Mouse (Mus musculus) liver (tissue): Measurements from ENCODE around the gene Prkd3.
A peak's percentile ranks its signal among the peaks of the same experiment; 100 is the strongest.

Experiments
- DNase-seq: peaks from one replicate; pipeline ENCODE4 v3.0.0-alpha.2; 2020; ENCODE audit warnings: mixed read lengths

The Prkd3 gene

DNA sequence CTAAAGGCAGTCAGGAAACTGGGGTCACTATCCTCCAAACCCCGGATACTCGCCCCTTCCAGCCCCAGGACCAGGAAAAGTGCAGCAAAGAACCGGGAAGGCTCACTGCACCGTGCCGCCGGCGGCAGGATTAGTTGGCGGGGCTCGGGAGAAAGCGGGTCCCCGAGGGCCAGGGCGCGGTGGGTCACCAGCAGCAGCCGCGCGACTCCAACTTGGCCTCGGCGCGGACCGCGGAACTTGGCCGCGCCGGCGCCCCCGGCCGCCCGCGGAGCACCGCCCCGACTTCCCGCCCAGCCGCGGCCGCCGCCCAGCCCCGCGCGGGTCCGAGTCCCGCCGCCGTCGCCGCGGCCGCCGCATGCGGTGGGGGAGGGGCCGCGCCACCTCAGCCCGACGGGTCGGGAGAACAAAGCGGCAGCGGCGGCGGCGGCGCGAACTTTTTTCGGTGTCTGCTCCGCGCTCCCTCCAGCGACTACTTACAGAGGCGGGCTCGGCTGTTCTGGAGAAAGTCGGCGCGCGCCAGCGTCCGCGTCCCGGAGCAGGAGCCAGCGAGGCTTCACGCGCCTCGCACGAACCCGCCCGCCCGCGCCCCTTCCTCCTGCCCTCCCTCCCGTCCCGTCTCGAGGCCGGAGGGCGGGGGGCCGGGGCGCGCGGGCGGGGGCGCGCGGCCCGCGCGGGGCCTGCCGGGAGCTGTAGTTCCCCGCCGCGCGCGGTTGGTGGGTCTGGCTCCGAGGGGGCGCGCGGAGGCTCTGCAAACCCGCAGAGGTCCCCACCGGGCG is at the start of gene Prkd3:
Prkd3 (minus strand) TSS at position 609 of the 776 bp plus-strand sequence.
- peak; percentile 72 for DNase-seq

DNA sequence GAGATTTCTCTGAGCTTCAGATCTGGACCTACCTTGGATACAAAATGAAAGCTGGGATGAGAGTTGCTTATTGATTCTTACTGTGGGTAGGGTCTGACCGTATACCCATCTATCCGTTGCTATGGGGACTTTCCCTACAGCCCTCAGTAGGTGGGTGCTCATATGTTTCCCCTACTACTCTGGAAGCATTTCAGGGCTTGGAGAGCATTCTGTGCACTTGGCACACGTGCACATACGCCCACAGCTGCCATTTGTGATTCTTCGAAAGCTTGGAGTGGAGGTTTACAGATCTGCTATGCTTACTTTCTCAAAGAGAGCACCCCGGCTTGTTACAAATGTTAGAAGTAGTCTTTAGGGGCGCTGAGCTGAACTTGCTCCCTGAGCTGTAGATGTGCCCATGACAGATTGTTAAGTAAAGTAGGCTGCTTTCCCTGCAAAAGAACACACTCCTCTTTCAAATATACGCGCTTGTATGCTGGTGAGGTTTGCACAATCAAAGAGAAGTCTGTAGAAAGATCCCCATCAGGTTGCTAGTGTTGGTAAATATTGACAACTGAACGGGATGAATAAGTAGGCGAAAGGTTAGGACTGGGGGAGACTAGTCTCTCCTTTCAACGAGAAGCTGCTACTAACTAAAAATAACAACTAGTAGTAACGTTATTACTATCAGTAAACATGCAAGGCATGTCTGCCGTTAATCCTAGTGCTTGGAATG is 49.3 kb upstream of the Prkd3 start:
- DNase-seq = no peak

DNA sequence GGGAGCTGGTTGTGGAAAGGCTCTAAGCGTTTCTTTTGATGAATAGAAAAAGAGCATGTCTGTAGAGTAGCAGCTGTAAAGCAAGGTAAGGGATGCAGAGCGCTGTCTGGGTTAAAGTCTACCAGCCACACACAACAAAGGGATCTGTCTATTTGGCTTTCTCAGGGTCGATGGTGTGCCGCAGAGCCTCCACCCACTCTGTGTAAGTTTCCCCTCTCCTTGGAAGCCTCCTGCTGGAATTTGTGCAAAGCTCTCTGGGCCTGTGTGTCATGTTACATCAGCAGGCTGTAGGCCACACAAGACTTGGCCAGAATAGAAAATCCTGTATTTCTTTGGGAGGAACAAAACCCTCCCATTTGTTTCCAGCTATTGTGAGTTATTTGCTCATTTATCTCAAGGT is 48.4 kb upstream of the Prkd3 start:
- DNase-seq = peak; percentile 18

DNA sequence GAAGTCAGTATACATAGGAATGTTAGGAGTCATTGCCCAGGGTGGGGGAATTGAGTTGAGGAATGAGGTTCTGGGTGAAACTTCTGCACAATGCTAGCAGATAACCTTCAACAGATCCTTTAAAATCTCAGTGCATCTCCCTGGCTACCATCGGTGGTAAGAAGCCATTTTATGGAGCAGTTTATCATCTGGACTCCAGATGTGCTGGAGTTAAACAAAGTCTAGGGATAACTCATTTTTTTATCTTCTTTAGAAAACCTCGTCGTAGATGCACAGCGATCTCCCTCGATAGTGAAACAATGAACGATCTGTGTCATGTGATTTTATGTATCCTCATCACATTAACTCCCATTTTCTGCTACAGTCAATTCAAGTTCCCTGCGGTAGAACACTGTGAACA is 48.0 kb upstream of the Prkd3 start:
- DNase-seq = no peak

GRCm38 (mm10) chr17:79064250-79064649 is 43.6 kb upstream of the Prkd3 start:
- DNase-seq = no peak

- no peak for DNase-seq
These were observed 39.6 kb upstream of the Prkd3 start for GRCm38 (mm10) chr17:79060221-79060620.

- DNase-seq = no peak
These were observed 37.7 kb upstream of the Prkd3 start for GRCm38 (mm10) chr17:79058271-79058670.

- DNase-seq = peak; percentile 50
These were observed 31.6 kb upstream of the Prkd3 start for GRCm38 (mm10) chr17:79052088-79052812.

- DNase-seq = no peak
These were observed 31.0 kb upstream of the Prkd3 start, which contains the start of gene Qpct for GRCm38 (mm10) chr17:79051606-79052005. TSS of gene Qpct (plus strand) at chr17:79051906.

DNA sequence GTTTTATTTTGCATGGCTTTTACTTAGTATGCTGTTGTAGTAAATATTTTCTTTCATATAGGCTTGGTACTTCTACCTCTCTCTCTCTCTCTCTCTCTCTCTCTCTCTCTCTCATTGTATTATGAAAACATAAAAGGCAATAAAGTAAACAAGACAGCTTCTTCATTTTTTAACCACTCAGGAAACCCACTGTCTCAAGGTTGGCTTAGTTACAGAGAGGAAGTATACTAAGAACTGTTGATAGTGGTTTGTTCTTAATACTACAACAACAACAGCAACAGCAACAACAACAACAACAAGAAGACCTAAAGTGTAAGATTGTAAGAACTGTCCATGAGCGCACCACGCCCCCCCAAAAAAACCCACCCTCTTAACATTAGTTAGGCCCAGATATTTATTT is 23.1 kb upstream of the Prkd3 start:
- no peak for DNase-seq

- no peak for DNase-seq
These were observed 19.0 kb upstream of the Prkd3 start for GRCm38 (mm10) chr17:79039660-79040059.

DNA sequence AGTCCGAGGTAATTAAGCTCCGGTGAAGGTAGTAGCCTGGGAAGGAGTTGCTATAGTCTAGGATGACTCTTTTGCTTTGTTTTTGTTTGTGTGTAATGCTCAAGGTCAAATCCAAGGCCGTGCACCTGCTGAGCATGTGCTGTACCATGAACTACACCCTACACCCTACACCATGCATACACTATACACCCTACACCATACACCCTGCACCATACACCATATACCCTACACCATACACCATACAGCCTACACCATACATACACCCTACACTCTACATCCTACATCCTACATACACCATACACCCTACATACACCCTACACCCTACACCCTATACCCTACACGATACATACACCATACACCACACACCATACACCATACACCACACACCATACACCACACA is 12.2 kb upstream of the Prkd3 start:
- DNase-seq = no peak

GRCm38 (mm10) chr17:79031569-79031968 is 11.0 kb upstream of the Prkd3 start:
- DNase-seq = no peak

GRCm38 (mm10) chr17:79029226-79029625 is 8.6 kb upstream of the Prkd3 start:
- DNase-seq = no peak

GRCm38 (mm10) chr17:79024544-79024943 is 3.9 kb upstream of the Prkd3 start:
- no peak for DNase-seq

- DNase-seq = no peak
These were observed 2.1 kb upstream of the Prkd3 start for GRCm38 (mm10) chr17:79022746-79023145.

- DNase-seq = no peak
These were observed 344 bp upstream of the Prkd3 start for GRCm38 (mm10) chr17:79020984-79021335.

DNA sequence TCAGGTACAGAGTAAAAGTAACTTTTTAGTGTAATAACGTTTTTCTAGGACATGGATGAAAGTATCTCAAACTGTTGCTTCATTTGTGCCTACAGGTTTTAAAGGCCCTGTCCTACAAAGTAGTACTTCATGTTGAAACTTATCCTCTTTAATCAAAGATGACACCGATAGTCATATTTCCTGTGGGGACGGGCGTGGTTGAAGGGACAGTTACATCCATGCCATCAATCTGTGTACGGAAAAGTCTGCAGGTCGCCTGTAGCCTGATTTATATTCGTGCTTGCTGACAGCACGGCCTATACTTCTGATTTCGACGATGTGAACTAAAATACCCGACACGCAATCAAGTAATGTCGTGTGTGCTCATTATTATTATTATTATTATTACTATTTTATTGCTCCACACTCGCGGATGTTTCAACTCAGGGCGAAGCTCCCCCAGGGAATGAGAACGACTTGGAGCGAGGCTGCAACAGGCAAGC is 849 bp downstream of the Prkd3 start:
- no peak for DNase-seq

- DNase-seq = no peak
These were observed 2.2 kb downstream of the Prkd3 start for GRCm38 (mm10) chr17:79018422-79018821.

DNA sequence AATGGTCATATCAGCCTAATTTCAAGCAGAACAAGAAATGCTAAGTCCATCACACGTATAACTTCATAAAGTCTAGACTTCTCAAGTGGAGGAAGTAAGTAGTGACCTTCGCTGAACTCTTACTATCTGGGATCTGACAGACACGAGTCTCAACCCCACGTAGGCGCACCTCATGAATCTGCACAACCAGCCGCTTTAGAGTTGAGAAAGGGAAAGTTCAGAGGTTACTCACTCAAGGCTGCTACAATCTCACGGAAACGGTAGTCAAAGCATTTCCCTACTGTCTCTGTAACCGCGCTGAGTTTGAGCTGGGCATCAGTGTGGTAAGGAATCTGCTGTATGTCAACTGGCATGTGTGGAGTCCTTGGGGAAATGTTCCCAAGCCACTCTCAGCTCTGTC is 4.8 kb downstream of the Prkd3 start:
- DNase-seq = no peak

DNA sequence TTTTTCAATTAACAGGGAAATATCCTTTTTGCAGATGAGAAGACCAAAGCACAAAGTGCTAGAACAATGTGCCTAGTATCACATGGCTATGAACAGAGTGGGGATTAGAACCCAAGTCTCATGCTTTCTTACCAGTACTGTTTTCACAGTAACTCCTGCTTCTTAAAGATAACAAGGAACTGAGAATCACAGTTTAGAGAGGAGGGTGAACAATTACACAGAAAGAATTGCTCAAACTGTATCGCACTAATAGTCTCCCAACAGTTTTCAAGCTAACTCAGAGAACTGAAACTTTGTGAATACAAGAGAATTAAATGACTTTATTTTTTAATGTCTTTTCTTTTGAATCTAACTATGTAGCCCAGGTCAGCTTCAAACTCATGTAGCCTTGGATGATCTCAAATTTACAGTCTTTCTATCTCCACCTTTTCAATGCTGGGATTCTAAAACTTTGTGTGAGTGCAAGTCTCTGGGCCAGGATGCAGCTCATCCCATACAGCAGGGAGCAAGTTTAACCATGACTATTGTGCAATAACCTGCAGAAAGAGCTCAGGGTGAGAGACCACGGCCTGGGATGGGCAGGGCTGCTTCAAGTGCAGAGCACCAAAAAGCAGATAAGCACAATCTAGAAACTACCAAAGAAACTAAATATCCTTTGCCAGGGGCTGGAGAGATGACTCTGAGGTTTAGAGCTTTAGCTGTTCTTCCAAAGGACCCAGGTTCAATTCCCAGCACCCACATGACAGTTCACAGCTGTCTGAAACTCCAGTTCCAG is 5.5 kb downstream of the Prkd3 start:
- DNase-seq = peak; percentile 50

DNA sequence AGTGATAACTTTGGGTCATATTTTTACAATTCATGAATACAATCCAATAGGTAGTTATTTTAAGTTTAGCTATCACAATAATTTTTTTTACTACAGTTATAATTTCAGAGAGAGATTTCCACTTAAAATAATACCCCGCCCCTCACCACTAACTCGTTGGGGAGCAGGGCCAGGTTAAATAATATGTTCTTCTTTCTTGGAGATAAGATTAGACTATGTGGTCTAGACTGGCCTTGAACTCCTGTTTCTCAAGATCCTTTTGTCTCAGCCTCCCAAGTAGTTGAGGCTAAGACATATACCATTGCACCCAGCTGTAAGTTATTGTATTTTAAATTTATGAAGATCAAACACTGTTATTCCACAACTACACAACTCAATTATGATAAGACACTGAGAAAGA is 7.0 kb downstream of the Prkd3 start:
- no peak for DNase-seq
